Mouse (Mus musculus) limb, embryonic 14.5 days (tissue): ENCODE measurements at regions not wholly inside any gene's neighbourhood (a gene's known extent, or its start where the extent isn't known, plus 50 kb on each side); places are given as distances from the start of the nearest gene placed in this dataset.

Experiments used
- ATAC-seq: fragments of 200-750 bp; cut with Nextera tagmentation; 2 replicates; pipeline ENCODE4 v1.8.0; 2017; ENCODE audit warnings: low read depth, moderate number of reproducible peaks, moderate TSS enrichment; ENCODE audit not compliant: low FRiP score
- DNase-seq: peaks from one replicate; pipeline ENCODE4 v3.0.0-alpha.2; 2015; ENCODE audit warnings: low spot score
- H3K27ac ChIP-seq: fragments of 300-500 bp; sonication (generic); replicated peaks from 2 replicates; pipeline ENCODE4 v1.5.1; 2014; ENCODE audit warnings: low read depth, mild to moderate bottlenecking, low read length, moderate library complexity, mixed read lengths
- H3K27me3 ChIP-seq: fragments of 300-500 bp; sonication (generic); 2 replicates; pipeline ENCODE4 v1.6.1; 2014; ENCODE audit warnings: low read length, mixed read lengths; ENCODE audit not compliant: control insufficient read depth, insufficient read depth
- H3K36me3 ChIP-seq: fragments of 300-500 bp; sonication (generic); 2 replicates; pipeline ENCODE4 v1.6.1; 2014; ENCODE audit warnings: mild to moderate bottlenecking, low read length, moderate library complexity, mixed read lengths; ENCODE audit not compliant: control insufficient read depth, insufficient read depth
- H3K4me1 ChIP-seq: fragments of 300-500 bp; sonication (generic); 2 replicates; pipeline ENCODE4 v1.6.1; 2014; ENCODE audit warnings: antibody characterized with exemption, low read length, mixed read lengths; ENCODE audit not compliant: control insufficient read depth, insufficient read depth
- H3K4me2 ChIP-seq: fragments of 300-500 bp; sonication (generic); replicated peaks from 2 replicates; pipeline ENCODE4 v1.6.1; 2014; ENCODE audit warnings: low read depth, mild to moderate bottlenecking, low read length, moderate library complexity; ENCODE audit not compliant: severe bottlenecking
- H3K4me3 ChIP-seq: fragments of 300-500 bp; sonication (generic); replicated peaks from 2 replicates; pipeline ENCODE4 v1.5.1; 2014; ENCODE audit warnings: low read length
- H3K9ac ChIP-seq: fragments of 300-500 bp; sonication (generic); 2 replicates; pipeline ENCODE4 v1.6.1; 2014; ENCODE audit warnings: mild to moderate bottlenecking, low read depth, low read length, moderate library complexity; ENCODE audit not compliant: severe bottlenecking
- H3K9me3 ChIP-seq: fragments of 300-500 bp; sonication (generic); 2 replicates; pipeline ENCODE4 v1.6.1; 2016; ENCODE audit warnings: low read length; ENCODE audit not compliant: control insufficient read depth
- POLR2A ChIP-seq: fragments of 200-500 bp; IDR thresholded peaks from 2 replicates; pipeline ENCODE4 v1.8.0; 2012; ENCODE audit warnings: inconsistent platforms, mild to moderate bottlenecking, moderate library complexity, borderline replicate concordance; ENCODE audit not compliant: insufficient read depth, insufficient read length; ENCODE audit errors: extremely low read depth
- WGBS: fragments of 180-500 bp; shearing (Covaris S2); extraction: QIAGEN DNeasy Blood & Tissue Kit; methylation state at CpG from one replicate; pipeline ENCODE4 v1.1.7; 2014; 5-methylcytosine and 5-hydroxymethylcytosine counted together

- Histone ChIP-seq H3K4me3 (no peak overlapping the region), H3K27ac (no peak overlapping the region), H3K36me3 (no peaks in the 10 kb centered on the region), H3K4me2 (no peak overlapping the region), H3K9ac (no peak overlapping the region), H3K27me3 (no peaks in the 10 kb centered on the region), H3K4me1 (no peaks in the 10 kb centered on the region), H3K9me3 (no peaks in the 10 kb centered on the region)
- 81% methylated on average over 1 of the region's 1 CpGs for WGBS
- TF ChIP-seq POLR2A, result no peak
- no peak for DNase-seq
- ATAC-seq, result no peak
Measured at GRCm38 (mm10) chr7:95277237-95277636, 893.8 kb upstream of the Tenm4 start.

- WGBS, result 74% methylated on average over 1 of the region's 1 CpGs
- H3K27me3 ChIP-seq, result no peaks in the 10 kb centered on the region
Measured at GRCm38 (mm10) chr7:95313667-95314066, 857.4 kb upstream of the Tenm4 start.

GRCm38 (mm10) chr7:95323084-95323483, 848.0 kb upstream of the Tenm4 start:
- no peak for TF ChIP-seq POLR2A
- no peak for DNase-seq
- Histone ChIP-seq H3K4me1 (no peaks in the 10 kb centered on the region), H3K27me3 (no peaks in the 10 kb centered on the region), H3K9me3 (no peaks in the 10 kb centered on the region), H3K9ac (no peak overlapping the region), H3K36me3 (no peaks in the 10 kb centered on the region), H3K27ac (no peak overlapping the region), H3K4me2 (no peak overlapping the region), H3K4me3 (no peak overlapping the region)
- 50% methylated on average over 3 of the region's 3 CpGs for WGBS
- ATAC-seq, result no peak

More at GRCm38 (mm10) chr7:95313667-95314066, 857.4 kb upstream of the Tenm4 start:
- ATAC-seq (no peak), DNase-seq (no peak)
- Histone ChIP-seq H3K4me2 (no peak overlapping the region), H3K9me3 (no peaks in the 10 kb centered on the region), H3K36me3 (no peaks in the 10 kb centered on the region), H3K4me1 (no peaks in the 10 kb centered on the region), H3K4me3 (no peak overlapping the region), H3K27ac (no peak overlapping the region), H3K9ac (no peak overlapping the region)
- no peak for TF ChIP-seq POLR2A

GRCm38 (mm10) chr7:95324939-95325338, 846.1 kb upstream of the Tenm4 start:
- DNase-seq, result no peak
- no peaks in the 10 kb centered on the region for H3K4me1 ChIP-seq
- no peak overlapping the region for H3K4me2 ChIP-seq
- TF ChIP-seq POLR2A, result no peak
- no peak overlapping the region for H3K4me3 ChIP-seq
- H3K27me3 ChIP-seq, result no peaks in the 10 kb centered on the region
- no peaks in the 10 kb centered on the region for H3K9me3 ChIP-seq
- H3K27ac ChIP-seq, result no peak overlapping the region
- WGBS, result 96% methylated on average over 3 of the region's 3 CpGs
- H3K9ac ChIP-seq, result no peak overlapping the region
- no peak for ATAC-seq
- H3K36me3 ChIP-seq, result no peaks in the 10 kb centered on the region

- Histone ChIP-seq H3K4me2 (no peak overlapping the region), H3K27me3 (no peaks in the 10 kb centered on the region), H3K4me1 (no peaks in the 10 kb centered on the region), H3K9ac (no peak overlapping the region), H3K36me3 (no peaks in the 10 kb centered on the region), H3K4me3 (no peak overlapping the region), H3K9me3 (no peaks in the 10 kb centered on the region), H3K27ac (no peak overlapping the region)
- DNase-seq (no peak), ATAC-seq (no peak)
- no peak for TF ChIP-seq POLR2A
- WGBS, result 29% methylated on average over 4 of the region's 4 CpGs
Measured at GRCm38 (mm10) chr7:95332037-95332436, 839.0 kb upstream of the Tenm4 start.
